Mouse (Mus musculus): ENCODE data around the gene Snap25. TPM values are rescaled to one million over a fixed set of nuclear protein-coding genes. Genes with fewer than 3 reads are reported as not detected.

Gene Snap25
- total RNA-seq, 2 experiments from 2014 or later, result 35.2 to 43.5 TPM

GRCm38 (mm10) chr2:136711746-136712440 lies 1.4 kb upstream of the Snap25 start:
- peak; percentile 34 for DNase-seq

- no peak for DNase-seq
These were observed 725 bp upstream of the Snap25 start for GRCm38 (mm10) chr2:136712441-136713015.

- peak; percentile 93 for DNase-seq
These were observed 757 bp downstream of the Snap25 start for GRCm38 (mm10) chr2:136714008-136714411.

GRCm38 (mm10) chr2:136715531-136715930 lies 2.3 kb downstream of the Snap25 start:
- no peak for DNase-seq

- DNase-seq, result no peak
These were observed 3.1 kb downstream of the Snap25 start for GRCm38 (mm10) chr2:136716400-136716799.

- DNase-seq, result peak; percentile 87
These were observed 7.0 kb downstream of the Snap25 start for GRCm38 (mm10) chr2:136720235-136720634.

- DNase-seq, result no peak
These were observed 25.0 kb downstream of the Snap25 start for GRCm38 (mm10) chr2:136738260-136738659.

GRCm38 (mm10) chr2:136742230-136742629 lies 29.0 kb downstream of the Snap25 start:
- DNase-seq, result no peak

- DNase-seq, result no peak
These were observed 31.6 kb downstream of the Snap25 start for GRCm38 (mm10) chr2:136744683-136745326.

- DNase-seq, result no peak
These were observed 32.2 kb downstream of the Snap25 start for GRCm38 (mm10) chr2:136745327-136745994.

- DNase-seq, result no peak
These were observed 40.4 kb downstream of the Snap25 start for GRCm38 (mm10) chr2:136753682-136754081.

- DNase-seq, result no peak
These were observed 45.7 kb downstream of the Snap25 start for GRCm38 (mm10) chr2:136758809-136759551.

GRCm38 (mm10) chr2:136778156-136778555 lies 64.9 kb downstream of the Snap25 start:
- DNase-seq, result no peak

GRCm38 (mm10) chr2:136778674-136779073 lies 65.4 kb downstream of the Snap25 start:
- no peak for DNase-seq

GRCm38 (mm10) chr2:136780268-136780667 lies 67.0 kb downstream of the Snap25 start:
- DNase-seq, result no peak

GRCm38 (mm10) chr2:136784310-136784709 lies 71.1 kb downstream of the Snap25 start:
- DNase-seq, result no peak

GRCm38 (mm10) chr2:136788379-136788778 lies 75.1 kb downstream of the Snap25 start:
- DNase-seq, result no peak

GRCm38 (mm10) chr2:136796518-136796917 lies 83.3 kb downstream of the Snap25 start:
- no peak for DNase-seq

- DNase-seq, result no peak
These were observed 85.7 kb downstream of the Snap25 start for GRCm38 (mm10) chr2:136798887-136799430.

GRCm38 (mm10) chr2:136801102-136801501 lies 87.8 kb downstream of the Snap25 start:
- DNase-seq, result no peak

- no peak for DNase-seq
These were observed 88.8 kb downstream of the Snap25 start for GRCm38 (mm10) chr2:136802076-136802475.

- no peak for DNase-seq
These were observed 89.9 kb downstream of the Snap25 start for GRCm38 (mm10) chr2:136803142-136803541.

Measured in adrenal gland, postnatal 10 days (tissue).